Mouse (Mus musculus) neutrophil, adult 83 days (primary cell): Measurements from ENCODE around the gene Ppp4c. TPM values are rescaled to one million over a fixed set of nuclear protein-coding genes. Genes with fewer than 3 reads are reported as not detected.

ENCODE experiments used
- total RNA-seq, 2 experiments: library from RNA; stranded (reverse); gene quantifications; one replicate each; pipeline ENCODE4 v1.2.4; 2023

Gene Ppp4c
- 100 to 1,000 TPM; 213 to 217 TPM for total RNA-seq

GRCm38 (mm10) chr7:126791851-126792720, at the start of gene Ppp4c:
TSS of gene Ppp4c (minus strand) at chr7:126792496.

DNA sequence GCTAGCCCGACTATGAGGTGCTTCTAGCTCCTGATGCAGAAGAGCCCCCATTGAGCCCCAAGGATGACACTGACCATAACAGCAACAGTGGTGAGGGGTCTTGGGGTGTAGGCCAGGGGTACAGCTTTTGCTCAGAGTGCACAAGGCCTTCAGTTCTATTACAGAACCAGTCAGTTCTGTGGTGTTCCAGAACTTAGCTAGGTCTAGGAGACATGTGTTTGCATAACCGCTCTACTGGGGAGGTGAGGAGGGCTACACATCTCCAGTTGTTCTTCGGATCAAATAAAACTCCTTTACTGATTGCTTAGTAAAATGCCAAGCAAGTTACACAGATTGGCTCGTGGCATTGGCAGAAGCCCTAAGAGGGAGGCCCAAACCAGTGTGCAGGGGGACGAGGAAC, 39.2 kb upstream of the Ppp4c start, which contains the start of gene 4930451I11Rik:
TSS of gene 4930451I11Rik (minus strand) at position 101 of the 400 bp plus-strand sequence.

DNA sequence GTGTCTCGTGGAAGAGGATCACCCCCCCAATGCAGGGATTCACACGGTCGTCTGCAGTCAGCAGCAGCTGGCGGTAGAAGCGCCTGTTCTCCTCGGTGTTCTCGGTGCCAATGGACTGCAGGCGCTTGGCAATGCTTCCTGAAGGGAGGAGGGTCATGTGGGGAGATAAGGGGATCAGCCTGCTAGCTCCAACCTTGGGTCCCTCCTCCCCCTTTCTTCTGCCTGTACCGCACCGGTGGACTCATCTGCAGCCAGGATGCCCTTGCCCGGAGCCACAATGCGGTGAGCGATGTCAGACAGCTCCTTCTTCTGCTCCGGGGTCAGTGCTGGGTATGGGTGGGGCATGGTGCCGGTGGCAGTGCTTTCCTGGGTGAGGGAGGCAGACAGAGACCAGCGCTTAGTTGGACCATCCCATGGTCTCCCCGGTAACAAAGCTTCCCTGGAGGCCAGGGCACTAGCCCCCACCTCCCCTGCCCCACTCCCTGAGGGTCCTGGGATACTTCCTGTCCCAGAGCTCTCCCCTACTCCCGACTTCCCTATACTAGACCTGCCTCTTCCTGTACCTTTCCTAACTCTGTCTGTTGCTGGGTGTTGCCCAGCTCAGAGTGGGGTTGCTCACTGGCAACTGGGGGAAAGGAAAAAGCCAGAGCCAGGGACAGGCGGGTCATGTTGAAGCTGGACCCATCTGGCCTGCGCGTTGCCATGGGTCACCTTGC, 5.3 kb upstream of the Ppp4c start, which contains the start of gene Fam57b:
TSS of gene Fam57b (plus strand) at position 258 of the 716 bp plus-strand sequence.

DNA sequence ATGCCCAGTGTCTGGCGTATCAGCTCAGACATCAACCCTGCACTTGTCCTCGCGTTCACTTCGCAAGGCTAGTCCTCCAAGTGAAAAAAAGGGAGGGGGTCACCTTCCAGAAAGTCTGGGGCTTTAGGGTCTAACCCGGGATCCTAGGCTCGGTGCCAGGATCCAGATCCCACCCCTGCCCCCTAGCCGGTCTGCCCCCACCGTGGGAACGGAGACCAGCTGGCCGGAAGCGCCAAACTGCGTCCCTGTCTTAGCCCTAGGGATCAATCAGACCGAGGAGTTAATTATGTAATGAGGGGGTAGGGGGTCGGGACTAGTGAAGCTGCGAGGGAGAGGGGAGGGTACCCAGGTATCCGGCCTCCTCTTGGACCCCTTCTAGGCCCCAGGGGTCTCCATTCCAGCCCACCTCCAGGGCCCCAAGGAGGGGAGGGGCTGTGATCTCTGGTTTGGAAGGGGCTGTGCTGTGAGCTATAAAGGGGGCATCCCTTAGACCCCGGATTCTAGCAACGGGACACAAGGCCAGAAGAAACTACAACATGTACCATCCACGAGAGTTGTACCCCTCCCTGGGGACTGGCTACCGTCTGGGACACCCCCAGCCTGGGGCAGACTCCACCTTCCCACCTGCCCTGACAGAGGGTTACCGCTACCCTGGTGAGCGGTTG, 11.2 kb downstream of the Ppp4c start, which contains the start of gene Tbx6:
TSS of gene Tbx6 (plus strand) at position 513 of the 665 bp plus-strand sequence.

DNA sequence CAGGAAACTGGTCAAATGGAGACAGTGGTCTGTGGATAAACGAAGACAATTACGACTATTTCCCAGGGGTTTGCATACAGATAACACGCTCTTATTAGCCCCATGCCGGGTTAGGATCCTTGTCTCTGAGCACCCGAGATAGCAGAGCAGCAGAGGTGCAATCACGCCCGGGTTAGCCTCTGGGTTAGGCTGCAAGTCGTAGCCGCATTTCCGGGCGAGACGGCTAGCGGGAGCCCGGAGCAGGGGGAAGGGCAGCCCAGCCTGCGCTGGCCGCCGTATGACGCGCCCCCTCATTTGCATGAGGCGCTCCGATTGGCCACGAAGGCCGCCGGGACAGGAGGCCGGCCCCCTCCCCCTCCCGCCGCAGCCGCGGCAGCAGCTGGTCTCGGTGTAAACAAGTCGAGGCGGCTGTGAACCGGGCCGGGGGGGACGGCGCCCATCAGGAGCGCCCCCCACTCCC, 15.7 kb downstream of the Ppp4c start, which contains the start of gene Ypel3:
TSS of gene Ypel3 (plus strand) at position 358 of the 460 bp plus-strand sequence.

GRCm38 (mm10) chr7:126766201-126766600, 26.1 kb downstream of the Ppp4c start, which contains the start of gene Gdpd3:
TSS of gene Gdpd3 (plus strand) at chr7:126766334.

GRCm38 (mm10) chr7:126759050-126759671, 33.1 kb downstream of the Ppp4c start, which contains the start of gene Mapk3:
TSS of gene Mapk3 (plus strand) at chr7:126759601.

Other genes with a start within 250 kb of the Ppp4c start
- 100 to 1,000 TPM in 1 of 2 experiments, 10 to 100 TPM in 1; 98.6 to 102 TPM for gene Eif3c, start 226.1 kb downstream of the Ppp4c start, total RNA-seq
- 100 to 1,000 TPM; 158 to 171 TPM for gene Apobr, start 207.6 kb downstream of the Ppp4c start, total RNA-seq
- 100 to 1,000 TPM; 266 to 298 TPM for gene Cln3, start 206.7 kb downstream of the Ppp4c start, total RNA-seq
- gene Il27, start 197.6 kb downstream of the Ppp4c start, total RNA-seq, result 1 to 10 TPM; 4.0 to 5.3 TPM
- 10 to 100 TPM; 14.0 to 14.9 TPM for gene Nupr1, start 161.6 kb downstream of the Ppp4c start, total RNA-seq
- 10 to 100 TPM; 19.9 to 25.7 TPM for gene Sgf29, start 143.2 kb downstream of the Ppp4c start, total RNA-seq
- under 1 TPM; 0.60 to 0.61 TPM for gene Sult1a1, start 116.1 kb downstream of the Ppp4c start, total RNA-seq
- gene Bola2, start 97.1 kb downstream of the Ppp4c start, total RNA-seq, result 10 to 100 TPM; 58.9 to 61.6 TPM
- 10 to 100 TPM in 1 of 2 experiments, 1 to 10 TPM in 1; 9.9 to 11.5 TPM for gene Slx1b, start 96.7 kb downstream of the Ppp4c start, total RNA-seq
- gene Coro1a, start 84.7 kb downstream of the Ppp4c start, total RNA-seq, result 1,000 to 10,000 TPM; 1,654 to 1,761 TPM
- gene Mapk3, start 32.9 kb downstream of the Ppp4c start, total RNA-seq, result 100 to 1,000 TPM; 246 to 252 TPM
- 10 to 100 TPM; 23.4 to 27.0 TPM for gene Gdpd3, start 26.2 kb downstream of the Ppp4c start, total RNA-seq
- 100 to 1,000 TPM; 233 to 240 TPM for gene Ypel3, start 15.5 kb downstream of the Ppp4c start, total RNA-seq
- 1 to 10 TPM; 7.1 to 8.5 TPM for gene Tbx6, start 11.0 kb downstream of the Ppp4c start, total RNA-seq
- gene Fam57b, start 5.2 kb upstream of the Ppp4c start, total RNA-seq, result not detected
- not detected for gene 4930451I11Rik, start 39.1 kb upstream of the Ppp4c start, total RNA-seq
- gene Doc2a, start 54.9 kb upstream of the Ppp4c start, total RNA-seq, result not detected
- gene Hirip3, start 69.5 kb upstream of the Ppp4c start, total RNA-seq, result 10 to 100 TPM; 39.3 to 52.5 TPM
- gene Ino80e, start 69.9 kb upstream of the Ppp4c start, total RNA-seq, result 10 to 100 TPM; 39.7 to 40.9 TPM
- 10 to 100 TPM; 72.6 to 75.0 TPM for gene Taok2, start 92.2 kb upstream of the Ppp4c start, total RNA-seq
- gene Tmem219, start 130.4 kb upstream of the Ppp4c start, total RNA-seq, result 10 to 100 TPM; 42.6 to 49.2 TPM
- 10 to 100 TPM; 15.5 to 18.1 TPM for gene Kctd13, start 136.4 kb upstream of the Ppp4c start, total RNA-seq
- gene Asphd1, start 157.1 kb upstream of the Ppp4c start, total RNA-seq, result not detected
- gene Sez6l2, start 158.1 kb upstream of the Ppp4c start, total RNA-seq, result 1 to 10 TPM in 1 of 2 experiments, under 1 TPM in 1; 0.96 to 2.1 TPM
- gene Cdipt, start 183.4 kb upstream of the Ppp4c start, total RNA-seq, result 10 to 100 TPM; 65.6 to 77.0 TPM
- gene Cdiptos, start 183.6 kb upstream of the Ppp4c start, total RNA-seq, result 1 to 10 TPM; 1.3 to 2.5 TPM
- gene Mvp, start 222.1 kb upstream of the Ppp4c start, total RNA-seq, result 10 to 100 TPM; 41.8 to 47.1 TPM
- gene Pagr1b, start 224.0 kb upstream of the Ppp4c start, total RNA-seq, result 1 to 10 TPM in 1 of 2 experiments, not detected in 1; 8.7 TPM
- gene Pagr1a, start 224.9 kb upstream of the Ppp4c start, total RNA-seq, result 10 to 100 TPM in 1 of 2 experiments, not detected in 1; 11.2 TPM
- 10 to 100 TPM; 23.6 to 31.0 TPM for gene Gm42742, start 228.6 kb upstream of the Ppp4c start, total RNA-seq
- under 1 TPM in 1 of 2 experiments, not detected in 1; 0.61 TPM for gene Prrt2, start 228.7 kb upstream of the Ppp4c start, total RNA-seq
- gene Maz, start 234.5 kb upstream of the Ppp4c start, total RNA-seq, result 100 to 1,000 TPM; 177 to 194 TPM
- gene Kif22, start 250.0 kb upstream of the Ppp4c start, total RNA-seq, result 10 to 100 TPM; 78.1 to 84.3 TPM